Mouse (Mus musculus) gastrocnemius, postnatal 10 days (tissue): ENCODE data around the gene Ntrk3. TPM values are rescaled to one million over a fixed set of nuclear protein-coding genes. Genes with fewer than 3 reads are reported as not detected.

Experiments
- DNase-seq: peaks from one replicate; pipeline ENCODE4 v3.0.0; 2021; ENCODE audit warnings: mixed read lengths
- total RNA-seq, 2 experiments: library from RNA; stranded (reverse); gene quantifications; 2 replicates each; pipeline ENCODE4 v1.2.3; 2021

Ntrk3 gene
- total RNA-seq, 2 experiments from 2014 or later, result 3.1 to 3.7 TPM

DNA sequence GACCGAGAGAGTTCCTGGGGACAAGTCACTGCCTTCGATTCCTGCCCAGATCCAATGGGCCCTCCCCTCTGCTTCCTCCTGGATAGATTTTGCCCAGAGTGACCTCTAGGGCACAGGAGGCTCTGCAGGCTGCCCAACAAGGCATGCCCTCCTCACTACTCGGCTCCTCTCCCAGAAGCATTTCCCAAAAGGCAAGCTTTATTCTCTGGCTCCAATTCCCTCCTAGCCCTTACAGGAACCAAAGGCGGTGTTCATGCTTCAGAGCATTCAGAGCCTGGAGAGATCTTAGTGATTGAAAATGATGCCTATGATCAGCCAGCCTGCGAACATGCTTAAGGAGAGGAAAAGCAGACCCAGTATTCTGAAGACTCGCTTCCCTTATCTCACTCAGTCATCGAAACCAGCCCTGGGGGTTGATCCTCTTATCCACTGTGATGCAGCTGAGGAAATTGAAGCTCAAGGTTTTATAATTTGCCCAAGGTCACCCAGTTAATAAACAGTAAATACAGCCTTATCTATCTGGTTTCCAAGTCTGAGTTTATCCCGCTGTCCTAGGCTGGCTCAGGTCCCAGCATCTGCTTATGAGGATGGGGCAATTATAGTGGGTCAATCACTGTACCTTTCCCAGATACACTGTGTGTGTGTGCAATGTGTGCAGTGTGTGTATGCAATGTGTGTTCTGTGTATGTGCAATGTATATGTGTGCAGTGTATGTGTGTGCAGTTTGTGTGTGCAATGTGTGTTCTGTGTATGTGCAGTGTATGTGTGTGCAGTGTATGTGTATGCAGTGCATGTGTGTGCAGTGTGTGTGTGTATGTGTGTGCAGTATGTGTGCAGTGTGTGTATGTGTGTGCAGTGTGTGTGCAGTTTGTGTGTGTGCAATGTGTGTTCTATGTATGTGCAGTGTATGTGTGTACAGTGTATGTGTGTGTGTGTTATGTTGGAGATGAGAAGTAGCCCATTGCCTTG is 376.2 kb downstream of the Ntrk3 start:
- no peak for DNase-seq

GRCm38 (mm10) chr7:78347464-78347863 is 390.3 kb downstream of the Ntrk3 start:
- DNase-seq, result no peak

DNA sequence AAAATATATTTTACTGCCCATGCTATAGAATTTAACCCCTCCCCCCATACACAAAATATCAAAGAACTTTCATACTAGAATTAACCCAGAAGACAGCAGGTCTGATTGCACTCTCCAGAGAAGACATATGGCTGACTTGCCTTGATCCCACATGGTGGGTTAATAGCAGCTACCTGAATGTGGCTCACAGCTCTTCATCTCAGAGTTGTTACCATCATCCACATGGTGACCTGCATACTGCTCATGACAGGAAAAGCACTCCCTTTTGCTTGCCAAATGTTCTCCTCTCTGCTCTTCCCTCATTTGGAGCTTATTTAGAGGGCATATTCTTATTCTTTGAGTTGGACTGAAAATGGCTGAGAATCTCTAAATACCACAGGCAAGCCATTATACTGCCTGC is 404.4 kb downstream of the Ntrk3 start:
- DNase-seq, result no peak

- DNase-seq, result no peak
Measured at GRCm38 (mm10) chr7:78328301-78328700, 409.5 kb downstream of the Ntrk3 start.

GRCm38 (mm10) chr7:78326185-78326584 is 411.6 kb downstream of the Ntrk3 start:
- no peak for DNase-seq

- no peak for DNase-seq
Measured at GRCm38 (mm10) chr7:78318640-78319039, 419.2 kb downstream of the Ntrk3 start.

GRCm38 (mm10) chr7:78305770-78306169 is 432.0 kb downstream of the Ntrk3 start:
- no peak for DNase-seq

GRCm38 (mm10) chr7:78305029-78305428 is 432.8 kb downstream of the Ntrk3 start:
- DNase-seq, result no peak

DNA sequence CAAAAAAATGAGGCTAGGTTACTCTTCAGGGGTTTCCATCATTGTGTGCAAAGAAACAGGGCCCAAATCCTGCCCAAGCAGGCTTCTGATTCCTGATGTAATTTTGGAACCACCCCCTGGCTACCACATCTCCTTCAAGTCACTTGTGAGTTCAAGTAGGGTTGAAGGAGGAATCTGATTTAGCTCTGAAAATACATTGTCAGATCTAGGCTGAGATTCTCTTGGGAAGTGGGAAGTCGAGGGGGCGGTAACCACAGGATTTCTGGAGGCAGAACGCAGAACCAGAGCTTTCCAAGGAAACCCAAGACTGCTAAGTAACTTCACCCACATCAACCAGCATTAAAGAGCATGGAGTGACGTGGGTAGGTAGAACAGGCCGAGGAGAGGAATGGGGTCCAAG is 440.5 kb downstream of the Ntrk3 start:
- no peak for DNase-seq

- DNase-seq, result no peak
Measured at GRCm38 (mm10) chr7:78294322-78294721, 443.5 kb downstream of the Ntrk3 start.

DNA sequence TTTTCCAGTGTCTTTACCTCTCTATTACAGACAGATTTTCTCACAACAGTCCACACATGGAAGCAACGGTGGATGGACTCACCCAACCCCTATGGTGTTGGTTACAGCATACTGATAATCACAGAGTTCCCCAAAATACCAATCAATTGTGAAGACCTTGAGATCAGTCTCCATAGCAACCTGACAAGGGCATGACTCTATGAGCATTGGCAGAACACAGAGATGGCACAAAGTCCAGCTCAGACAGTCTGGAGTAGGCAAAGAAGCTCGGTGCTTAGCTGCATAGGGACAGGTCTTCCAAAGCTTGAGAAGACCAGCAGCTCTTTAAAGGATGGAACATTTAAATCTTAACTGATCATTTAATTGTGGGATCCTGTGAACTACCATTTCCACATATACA is 447.6 kb downstream of the Ntrk3 start:
- DNase-seq, result no peak

GRCm38 (mm10) chr7:78286516-78287238 is 451.1 kb downstream of the Ntrk3 start:
- DNase-seq, result no peak

GRCm38 (mm10) chr7:78269506-78270250 is 468.1 kb downstream of the Ntrk3 start:
- no peak for DNase-seq

- no peak for DNase-seq
Measured at GRCm38 (mm10) chr7:78267461-78268007, 470.3 kb downstream of the Ntrk3 start.

GRCm38 (mm10) chr7:78264432-78265002 is 473.3 kb downstream of the Ntrk3 start:
- DNase-seq, result no peak

- no peak for DNase-seq
Measured at GRCm38 (mm10) chr7:78261420-78262125, 476.2 kb downstream of the Ntrk3 start.

DNA sequence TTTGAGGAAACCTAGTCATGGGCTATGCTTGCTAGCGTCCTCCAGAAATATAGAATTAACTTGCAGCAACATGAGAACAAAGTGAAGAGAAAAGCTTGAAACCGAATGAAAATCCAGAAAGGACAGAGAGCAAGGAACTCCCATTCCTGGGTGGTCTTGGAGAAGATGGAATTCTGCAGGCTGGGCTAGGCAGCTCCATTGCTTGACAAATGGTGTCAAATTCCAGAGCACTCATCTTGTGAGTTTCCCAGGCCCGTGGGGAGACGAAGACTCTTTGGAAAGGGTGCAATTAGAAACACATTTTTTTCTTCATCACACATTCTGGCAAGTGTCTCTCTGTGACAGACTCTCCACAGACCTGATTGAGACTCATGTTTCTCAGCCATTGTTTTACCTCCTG is 479.7 kb downstream of the Ntrk3 start:
- DNase-seq, result no peak

GRCm38 (mm10) chr7:78253777-78254385 is 483.9 kb downstream of the Ntrk3 start:
- no peak for DNase-seq

GRCm38 (mm10) chr7:78248119-78248642 is 489.6 kb downstream of the Ntrk3 start:
- no peak for DNase-seq

DNA sequence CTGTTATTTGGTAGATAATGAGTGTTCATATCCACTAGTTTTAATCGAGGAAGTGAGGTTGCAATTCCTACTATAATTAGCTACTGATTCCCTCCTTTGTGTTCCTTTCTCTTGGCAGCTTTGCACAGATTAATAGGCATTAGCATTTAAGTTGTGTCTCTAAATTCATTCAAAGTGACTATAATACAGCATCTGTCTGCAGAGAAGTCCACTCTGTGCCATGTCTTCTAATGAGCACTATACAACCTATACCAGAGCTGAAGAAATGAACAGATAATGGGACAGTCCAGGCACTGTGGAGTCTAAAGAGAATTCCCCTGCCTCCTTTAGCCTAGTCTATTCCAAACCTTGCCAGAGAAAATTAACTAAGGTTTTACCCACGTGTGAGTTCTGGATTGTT is 498.8 kb downstream of the Ntrk3 start:
- DNase-seq, result no peak

DNA sequence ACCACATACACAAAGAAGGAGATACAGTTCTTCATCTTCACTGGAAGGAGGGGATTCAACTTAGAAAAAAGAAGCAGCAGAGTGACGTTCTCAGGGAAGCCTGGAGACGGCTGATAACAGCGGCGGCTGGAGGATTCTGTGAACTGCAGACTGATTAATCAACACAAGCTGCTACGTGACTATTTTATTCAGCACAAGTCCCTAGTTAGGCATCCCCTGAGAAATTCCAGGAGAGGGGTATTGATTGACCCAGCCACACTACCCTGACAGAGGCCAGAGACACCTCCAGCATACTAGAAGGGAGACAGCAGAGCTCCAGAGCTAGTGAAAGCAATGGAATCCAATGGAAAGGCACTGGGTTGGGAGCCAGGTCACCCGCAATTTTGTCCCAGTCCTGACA is 516.1 kb downstream of the Ntrk3 start:
- DNase-seq, result no peak
